Comparison of ENCODE assay signal across 9 mouse cellular contexts in the genomic region with DNA sequence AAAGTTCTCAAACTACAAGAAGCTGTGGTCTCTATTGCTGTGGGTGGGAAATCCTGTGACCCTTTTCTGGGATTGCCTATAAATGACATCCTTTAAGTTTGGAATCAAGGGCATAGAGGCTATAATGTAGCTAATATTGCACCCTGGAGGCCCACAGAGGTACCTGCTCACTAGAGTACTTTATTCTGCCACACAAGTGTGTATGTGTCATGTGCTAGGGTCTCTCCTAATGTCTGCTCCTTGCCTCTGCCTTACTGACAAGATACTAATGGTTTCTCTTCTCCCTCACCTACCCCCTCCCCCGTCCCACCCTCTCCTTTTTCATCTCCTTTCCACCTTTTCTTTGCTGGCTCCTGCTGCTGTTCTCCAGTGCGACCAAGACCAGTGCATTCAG.
A peak's percentile ranks its signal among the peaks of the same experiment; 100 is the strongest.
DNase-seq lines count a peak whose midpoint lies in the region; ATAC-seq and TF ChIP-seq lines count a peak whose summit lies in the region.
"Had no signal": no experiment of that assay in that cellular context is flagged by ENCODE, and none has a peak within 500 bp of the region (broad histone marks: within the 10 kb centered on the region; RNA-seq: fewer than 3 reads in every experiment).

No protein-coding gene starts in this region.

- H3K4me3 ChIP-seq in kidney, postnatal 0 days (replicated peaks; ENCODE audit: low read depth, low read length), result peak overlapping the region; percentile 29; the same call in 1 of the 2 replicates
- no peak overlapping the region for H3K4me3 ChIP-seq in kidney, adult 2 months (ENCODE audit: insufficient read depth, low read depth, low read length)
- H3K4me3 ChIP-seq in forebrain, embryonic 12.5 days (replicated peaks), result peak overlapping the region; percentile 43
- H3K4me3 ChIP-seq in intestine, postnatal 0 days (ENCODE audit: low read depth, low read length), result peak overlapping the region; percentile 31; the same call in 1 of the 2 replicates
- H3K4me3 ChIP-seq in neural tube, embryonic 13.5 days, result peak overlapping the region; percentile 43; the same call in 1 of the 2 replicates

- no peaks in the 10 kb centered on the region for H3K9me3 ChIP-seq in kidney, postnatal 0 days (replicated peaks; ENCODE audit: low read length)
- no peaks in the 10 kb centered on the region for H3K9me3 ChIP-seq in forebrain, embryonic 12.5 days
- no peaks in the 10 kb centered on the region for H3K9me3 ChIP-seq in intestine, postnatal 0 days (ENCODE audit: control insufficient read depth)
- no peaks in the 10 kb centered on the region for H3K9me3 ChIP-seq in neural tube, embryonic 13.5 days
- H3K9me3 ChIP-seq: G1E had no signal

- no peak for TF ChIP-seq POLR2A in kidney, adult 2 months (IDR thresholded peaks at IDR 0.05; ENCODE audit: low read depth, low read length)

- H3K4me2 ChIP-seq in kidney, postnatal 0 days (ENCODE audit: low read length), result peak overlapping the region; percentile 65; the same call in 1 of the 2 replicates
- H3K4me2 ChIP-seq in forebrain, embryonic 12.5 days, result peak overlapping the region; percentile 79
- H3K4me2 ChIP-seq in intestine, postnatal 0 days (replicated peaks; ENCODE audit: low read depth), result peak overlapping the region; percentile 75; the same call in 1 of the 2 replicates
- peak overlapping the region; percentile 72 for H3K4me2 ChIP-seq in neural tube, embryonic 13.5 days

- peak; percentile 18; the same call in 1 of the 2 replicates for TF ChIP-seq CTCF in kidney, postnatal 0 days (IDR thresholded peaks at IDR 0.05; ENCODE audit: low read depth)
- TF ChIP-seq CTCF in kidney, adult 2 months (conservative IDR thresholded peaks at IDR 0.05; ENCODE audit: insufficient read depth, insufficient read length, low read depth, low read length), result no peak
- no peak for TF ChIP-seq CTCF in intestine, postnatal 0 days (IDR thresholded peaks at IDR 0.05; ENCODE audit: low read depth)

- peak overlapping the region; percentile 38; the same call in 1 of the 2 replicates for H3K9ac ChIP-seq in kidney, postnatal 0 days (ENCODE audit: low read depth, low read length)
- H3K9ac ChIP-seq in forebrain, embryonic 12.5 days, result peak overlapping the region; percentile 59
- no peak overlapping the region for H3K9ac ChIP-seq in intestine, postnatal 0 days (ENCODE audit: low read depth, low read length)
- peak overlapping the region; percentile 71 for H3K9ac ChIP-seq in neural tube, embryonic 13.5 days

- no peak for ATAC-seq in kidney, postnatal 0 days (replicated peaks; ENCODE audit: low FRiP score, low read depth)
- ATAC-seq in forebrain, embryonic 12.5 days (ENCODE audit: low FRiP score), result peak; percentile 18; the same call in 1 of the 2 replicates
- ATAC-seq in intestine, postnatal 0 days, result no peak
- peak; percentile 45; the same call in 1 of the 2 replicates for ATAC-seq in neural tube, embryonic 13.5 days (ENCODE audit: low read depth)

- no peaks in the 10 kb centered on the region for H3K27me3 ChIP-seq in kidney, postnatal 0 days (ENCODE audit: insufficient read depth, low read length)
- no peaks in the 10 kb centered on the region for H3K27me3 ChIP-seq in kidney, adult 2 months (replicated peaks; ENCODE audit: control insufficient read depth, insufficient read depth, low read length)
- H3K27me3 ChIP-seq in forebrain, embryonic 12.5 days, result peaks cover 15% of the 10 kb centered on the region; the same call in 1 of the 2 replicates
- no peaks in the 10 kb centered on the region for H3K27me3 ChIP-seq in intestine, postnatal 0 days (replicated peaks; ENCODE audit: control insufficient read depth, insufficient read depth, low read length)
- H3K27me3 ChIP-seq in neural tube, embryonic 13.5 days, result 0 out of 2 replicates have a peak, but pooled peaks cover 7% of the 10 kb centered on the region

- H3K4me1 ChIP-seq in kidney, postnatal 0 days (replicated peaks; ENCODE audit: insufficient read depth, low read length), result peaks cover 7% of the 10 kb centered on the region; the same call in 1 of the 2 replicates
- H3K4me1 ChIP-seq in kidney, adult 2 months (ENCODE audit: control insufficient read depth, insufficient read depth, low read length), result no peaks in the 10 kb centered on the region
- peaks cover 8% of the 10 kb centered on the region for H3K4me1 ChIP-seq in forebrain, embryonic 12.5 days
- no peaks in the 10 kb centered on the region; the same call in 1 of the 2 replicates for H3K4me1 ChIP-seq in intestine, postnatal 0 days (replicated peaks; ENCODE audit: control insufficient read depth, insufficient read depth, low read length)
- H3K4me1 ChIP-seq in neural tube, embryonic 13.5 days (replicated peaks), result peaks cover 12% of the 10 kb centered on the region

- DNase-seq in kidney, postnatal 0 days (ENCODE audit: low spot score), result peak; percentile 22
- DNase-seq in kidney, adult 2 months, result no peak
- no peak for DNase-seq in T-cell, adult 2 months (ENCODE audit: low spot score)
- no peak for DNase-seq in left cerebral cortex, postnatal 14 days (ENCODE audit: low spot score in 2 of 2)
- DNase-seq in cerebellum, adult 11-12 months, result no peak

- H3K27ac ChIP-seq in kidney, postnatal 0 days, result no peak overlapping the region
- H3K27ac ChIP-seq in kidney, adult 2 months (ENCODE audit: insufficient read depth, low read depth, low read length), result no peak overlapping the region
- no peak overlapping the region for H3K27ac ChIP-seq in forebrain, embryonic 12.5 days
- H3K27ac ChIP-seq in intestine, postnatal 0 days (ENCODE audit: low read depth, low read length), result no peak overlapping the region
- peak overlapping the region; percentile 14; the same call in 1 of the 2 replicates for H3K27ac ChIP-seq in neural tube, embryonic 13.5 days (replicated peaks)

- no peaks in the 10 kb centered on the region for H3K36me3 ChIP-seq in kidney, postnatal 0 days (ENCODE audit: insufficient read depth, low read length)
- H3K36me3 ChIP-seq in kidney, adult 2 months (ENCODE audit: control insufficient read depth, insufficient read depth, low read length), result no peaks in the 10 kb centered on the region
- H3K36me3 ChIP-seq in forebrain, embryonic 12.5 days (replicated peaks), result no peaks in the 10 kb centered on the region
- no peaks in the 10 kb centered on the region for H3K36me3 ChIP-seq in intestine, postnatal 0 days (ENCODE audit: control insufficient read depth, insufficient read depth)
- H3K36me3 ChIP-seq in neural tube, embryonic 13.5 days, result no peaks in the 10 kb centered on the region

- WGBS in kidney, postnatal 0 days, result 43% methylated on average over 2 of the region's 2 CpGs
- 69% methylated on average over 2 of the region's 2 CpGs for WGBS in kidney, adult 2 months
- WGBS in forebrain, embryonic 12.5 days, result 30% methylated on average over 2 of the region's 2 CpGs
- 50% methylated on average over 2 of the region's 2 CpGs for WGBS in intestine, postnatal 0 days
- 38% methylated on average over 2 of the region's 2 CpGs for WGBS in neural tube, embryonic 13.5 days

- intact Hi-C loops in left cerebral cortex, postnatal 14 days (cut with DNase I), result no loop called here

Comparison
In these comparisons a context has a peak if more than half of its experiments do, and no peak if none do; other contexts are left out.
1. ATAC-seq: peak in forebrain, embryonic 12.5 days (single experiment) and neural tube, embryonic 13.5 days (single experiment); none in kidney, postnatal 0 days (single experiment) and intestine, postnatal 0 days (single experiment).
2. Peak in every context shown above with its lines, with median percentiles within 50 percentile points of each other: H3K4me2 ChIP-seq.